Mouse (Mus musculus) adrenal gland, postnatal 10 days (tissue): ENCODE results near the gene Mov10l1. TPM values are rescaled to one million over a fixed set of nuclear protein-coding genes. Genes with fewer than 3 reads are reported as not detected.

Source experiments
- DNase-seq: peaks from one replicate; pipeline ENCODE4 v3.0.0; 2021; ENCODE audit warnings: mixed read lengths
- total RNA-seq, 2 experiments: library from RNA; stranded (reverse); gene quantifications; 2 replicates each; pipeline ENCODE4 v1.2.3; 2021

Gene Mov10l1
- total RNA-seq, 2 experiments from 2014 or later, result not detected

GRCm38 (mm10) chr15:89016722-89017121 lies 34.0 kb downstream of the Mov10l1 start:
- DNase-seq, result no peak

GRCm38 (mm10) chr15:89020085-89020484 lies 37.4 kb downstream of the Mov10l1 start:
- no peak for DNase-seq

- DNase-seq, result no peak
These were observed 37.8 kb downstream of the Mov10l1 start for GRCm38 (mm10) chr15:89020492-89020891.

- DNase-seq, result no peak
These were observed 61.7 kb downstream of the Mov10l1 start for GRCm38 (mm10) chr15:89044381-89044780.

DNA sequence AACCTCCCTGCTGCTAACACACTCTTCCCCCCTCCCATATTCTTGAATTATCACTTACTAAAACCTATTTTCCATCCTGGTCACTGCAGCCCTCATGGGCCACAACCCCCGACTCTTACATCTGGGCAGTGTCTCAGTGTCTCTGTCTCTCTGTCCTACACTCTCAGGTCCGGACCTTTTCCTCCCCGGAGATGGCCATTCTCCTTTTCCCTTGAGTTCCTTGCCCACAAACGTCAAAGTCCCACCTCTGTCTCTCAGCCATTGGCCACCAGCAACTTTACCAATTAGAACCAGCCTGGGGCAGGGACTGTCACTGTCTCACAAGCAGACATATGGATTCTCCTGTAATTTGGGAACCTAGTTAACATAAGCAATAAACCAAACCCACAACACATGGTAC lies 63.6 kb downstream of the Mov10l1 start:
- no peak for DNase-seq

DNA sequence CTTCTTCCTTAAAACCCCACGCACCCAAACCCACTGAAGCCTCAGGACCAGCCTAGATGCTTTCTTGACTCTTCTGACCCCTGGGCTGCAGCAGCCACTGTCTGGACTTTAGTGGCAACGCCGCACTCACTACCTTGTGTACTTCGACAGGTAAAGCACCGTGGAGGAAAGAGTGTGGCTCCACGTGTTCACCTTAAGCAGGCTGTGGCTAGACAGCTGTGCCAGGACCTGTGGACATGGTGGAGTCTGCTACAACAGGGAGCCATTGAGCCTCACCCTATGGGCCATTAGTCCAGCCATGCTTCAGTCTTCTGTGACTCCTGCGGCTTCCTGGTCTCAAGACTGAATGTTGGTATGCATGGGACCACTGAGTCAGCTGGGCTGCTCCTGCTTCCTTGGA lies 72.0 kb downstream of the Mov10l1 start:
- DNase-seq, result no peak

DNA sequence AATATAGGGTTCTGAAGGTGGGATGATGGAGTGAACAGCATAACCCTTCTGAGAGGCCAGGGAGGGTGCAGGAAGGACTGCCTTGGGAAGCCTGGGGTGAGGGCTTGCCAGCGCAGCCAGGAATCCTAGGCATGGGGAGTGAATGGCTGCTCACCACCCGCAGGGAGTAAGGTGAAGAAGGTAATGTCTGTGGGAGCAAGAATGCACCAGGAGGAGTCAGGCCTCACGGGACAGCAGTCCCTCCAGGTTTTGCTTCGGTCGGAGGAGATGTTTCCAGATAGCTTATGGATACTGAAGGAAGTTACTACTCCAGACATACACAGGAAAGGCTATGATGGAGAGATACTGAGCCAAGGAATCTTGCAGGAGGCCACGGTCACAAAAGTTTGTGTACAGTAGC lies 76.0 kb downstream of the Mov10l1 start:
- no peak for DNase-seq

DNA sequence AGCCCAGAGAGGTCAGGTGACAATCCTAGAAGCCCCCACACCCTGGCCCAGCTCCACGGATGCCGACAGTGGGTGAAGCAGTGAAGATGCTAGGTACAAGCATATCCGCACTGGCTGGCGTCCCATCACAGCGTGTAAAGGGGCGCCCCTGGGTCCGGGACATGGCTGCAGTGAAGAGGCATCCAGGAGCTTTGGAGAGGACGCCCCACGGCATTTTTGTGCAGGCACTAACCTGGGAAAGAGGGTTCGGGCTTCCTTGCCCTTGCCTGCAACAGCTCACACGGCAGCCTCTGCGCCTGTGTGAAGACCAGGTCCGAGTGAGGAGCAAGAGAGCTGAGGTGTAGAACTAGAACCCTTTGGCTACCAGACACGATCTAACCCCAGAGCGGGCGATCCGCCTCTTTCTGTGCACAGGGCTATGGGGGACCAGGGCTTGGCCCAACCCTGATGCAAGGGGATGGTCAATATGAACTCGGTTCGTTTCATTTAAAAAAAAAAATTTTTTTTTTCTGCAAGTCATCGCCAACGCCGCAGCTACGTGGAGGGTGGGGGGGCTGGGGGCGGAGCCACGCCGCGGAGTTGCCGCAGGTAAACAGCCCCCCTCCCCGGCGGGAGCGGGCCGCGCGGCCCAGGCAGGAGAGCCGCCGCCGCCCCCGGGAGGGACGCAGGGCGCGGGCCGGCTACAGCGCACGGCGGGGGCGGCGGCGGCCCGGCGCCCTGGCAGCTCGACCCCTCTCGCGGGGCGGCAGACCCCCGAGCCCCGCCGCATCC lies 76.6 kb downstream of the Mov10l1 start, which contains the start of gene Panx2:
TSS of gene Panx2 (plus strand) at position 574 of the 771 bp plus-strand sequence.
- no peak for DNase-seq

DNA sequence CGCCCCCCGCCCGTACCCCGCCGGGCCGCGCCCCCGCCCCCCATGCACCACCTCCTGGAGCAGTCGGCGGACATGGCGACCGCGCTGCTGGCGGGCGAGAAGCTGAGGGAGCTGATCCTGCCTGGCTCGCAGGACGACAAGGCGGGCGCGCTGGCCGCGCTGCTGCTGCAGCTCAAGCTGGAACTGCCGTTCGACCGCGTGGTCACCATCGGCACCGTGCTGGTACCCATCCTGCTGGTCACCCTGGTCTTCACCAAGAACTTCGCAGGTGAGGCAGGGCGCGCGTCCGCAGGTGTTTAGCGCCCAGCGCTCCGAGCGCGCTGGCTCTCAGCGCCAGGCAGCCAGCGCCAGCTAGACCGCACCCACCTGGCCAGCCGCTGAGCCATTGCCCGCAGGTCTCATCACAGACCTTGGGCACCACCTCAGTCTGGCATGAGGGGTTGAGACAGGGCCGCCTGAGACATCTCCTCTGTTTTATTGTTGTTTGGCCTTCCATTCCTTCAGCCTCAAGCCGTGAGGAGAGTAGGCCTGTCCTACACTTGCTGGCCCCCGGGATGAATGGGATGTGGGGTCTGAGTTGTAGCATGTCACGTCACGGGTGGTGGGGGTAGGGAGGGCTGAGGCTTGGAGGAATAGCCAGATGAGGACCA lies 77.4 kb downstream of the Mov10l1 start:
- peak; percentile 50 for DNase-seq

DNA sequence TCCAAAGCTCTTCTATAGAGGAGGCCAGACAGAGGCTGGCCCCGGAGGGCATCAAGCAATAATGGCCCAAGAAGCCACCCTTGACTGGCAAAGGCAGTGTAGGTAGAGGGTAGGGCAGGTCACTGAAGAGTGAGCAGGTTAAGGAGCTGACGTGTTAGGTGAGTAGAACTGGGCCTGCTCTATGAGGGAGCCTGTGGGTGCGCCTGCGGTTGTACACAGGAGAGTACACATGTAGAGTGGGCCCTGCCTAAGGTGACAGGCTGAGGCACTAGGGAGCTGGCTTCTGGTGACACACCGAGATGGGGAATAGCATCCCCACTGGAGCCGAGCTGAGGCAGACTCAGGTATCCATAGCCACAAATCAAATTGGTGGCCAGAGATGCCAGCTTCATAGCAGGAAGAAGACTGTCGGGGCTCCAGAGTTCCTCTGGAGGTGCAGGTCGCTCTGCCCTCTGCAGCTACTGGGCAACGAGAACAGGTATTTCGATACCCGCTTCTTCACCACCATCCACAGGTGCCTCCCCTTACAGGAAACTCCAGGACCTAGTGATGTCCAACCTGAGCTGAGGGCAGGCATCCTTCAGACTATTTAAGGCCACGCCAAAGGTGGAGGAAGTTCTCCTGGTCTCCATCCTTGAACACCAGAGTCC lies 78.2 kb downstream of the Mov10l1 start:
- no peak for DNase-seq

- DNase-seq, result no peak
These were observed 79.2 kb downstream of the Mov10l1 start for GRCm38 (mm10) chr15:89061761-89062517.

- no peak for DNase-seq
These were observed 79.8 kb downstream of the Mov10l1 start for GRCm38 (mm10) chr15:89062518-89062910.

DNA sequence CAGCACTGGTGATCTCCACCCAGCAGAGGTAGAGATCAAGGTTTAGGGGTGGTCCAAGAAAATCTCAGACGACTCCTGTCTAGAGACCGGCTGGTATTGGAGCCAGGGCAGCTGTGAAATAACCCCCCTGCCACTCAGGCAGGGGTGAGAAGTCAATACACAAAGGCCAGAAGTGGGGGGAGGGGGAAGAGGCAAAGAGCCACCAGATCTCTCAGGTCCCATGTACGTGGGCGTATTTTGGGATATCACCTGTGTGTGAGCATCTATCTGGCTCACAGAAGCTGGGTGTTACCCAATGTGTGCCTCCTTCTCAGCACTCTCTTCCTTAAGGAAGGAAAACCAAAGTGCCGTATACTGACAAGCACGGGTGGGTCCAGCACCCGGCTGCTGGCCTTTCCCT lies 80.3 kb downstream of the Mov10l1 start:
- no peak for DNase-seq

DNA sequence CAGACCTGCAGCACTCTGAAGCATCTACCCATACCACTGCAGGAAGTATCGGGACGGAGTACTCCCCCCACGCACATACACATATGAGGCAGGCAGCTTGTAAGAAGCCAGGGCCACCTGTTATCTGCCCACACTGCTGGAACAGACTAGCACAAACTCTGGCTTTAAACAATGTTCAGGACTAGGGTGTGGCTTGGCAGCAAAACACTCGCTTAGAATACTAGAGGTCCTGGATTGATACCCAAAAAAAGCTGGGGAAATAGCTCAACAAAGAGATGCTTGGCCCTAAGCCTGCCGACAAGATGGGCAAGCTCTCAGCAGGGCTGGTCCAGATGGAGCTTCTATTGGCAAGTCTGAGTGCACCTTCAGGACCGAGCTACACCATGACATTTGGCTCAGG lies 80.8 kb downstream of the Mov10l1 start:
- DNase-seq, result no peak

DNA sequence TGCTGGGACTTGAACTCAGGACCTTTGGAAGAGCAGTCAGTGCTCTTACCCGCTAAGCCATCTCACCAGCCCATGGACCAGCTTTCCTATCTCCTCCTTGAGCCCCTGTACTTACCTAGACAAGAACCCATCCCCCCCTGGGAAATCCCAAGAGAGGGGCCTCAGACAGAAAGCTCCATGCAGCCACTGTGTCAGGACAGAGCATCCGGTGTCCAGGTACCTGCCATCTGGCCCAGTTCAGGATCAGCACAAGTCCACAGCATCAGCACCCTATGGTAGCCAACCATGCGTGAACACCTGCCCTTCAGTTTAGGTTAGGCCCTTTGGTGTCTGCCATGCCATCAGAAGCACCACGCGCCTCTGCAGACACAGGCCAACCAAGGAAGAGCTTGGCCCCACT lies 82.2 kb downstream of the Mov10l1 start:
- peak; percentile 0 for DNase-seq

DNA sequence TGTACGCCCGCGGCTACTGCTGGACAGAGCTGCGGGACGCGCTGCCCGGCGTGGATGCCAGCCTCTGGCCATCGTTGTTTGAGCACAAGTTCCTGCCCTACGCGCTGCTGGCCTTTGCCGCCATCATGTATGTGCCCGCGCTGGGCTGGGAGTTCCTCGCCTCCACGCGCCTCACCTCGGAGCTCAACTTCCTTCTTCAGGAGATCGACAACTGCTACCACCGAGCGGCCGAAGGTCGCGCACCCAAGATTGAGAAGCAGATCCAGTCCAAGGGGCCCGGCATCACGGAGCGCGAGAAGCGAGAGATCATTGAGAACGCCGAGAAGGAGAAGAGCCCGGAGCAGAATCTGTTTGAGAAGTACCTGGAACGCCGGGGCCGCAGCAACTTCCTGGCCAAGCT lies 84.9 kb downstream of the Mov10l1 start:
- DNase-seq, result no peak

- DNase-seq, result no peak
These were observed 85.5 kb downstream of the Mov10l1 start for GRCm38 (mm10) chr15:89068226-89068625.

DNA sequence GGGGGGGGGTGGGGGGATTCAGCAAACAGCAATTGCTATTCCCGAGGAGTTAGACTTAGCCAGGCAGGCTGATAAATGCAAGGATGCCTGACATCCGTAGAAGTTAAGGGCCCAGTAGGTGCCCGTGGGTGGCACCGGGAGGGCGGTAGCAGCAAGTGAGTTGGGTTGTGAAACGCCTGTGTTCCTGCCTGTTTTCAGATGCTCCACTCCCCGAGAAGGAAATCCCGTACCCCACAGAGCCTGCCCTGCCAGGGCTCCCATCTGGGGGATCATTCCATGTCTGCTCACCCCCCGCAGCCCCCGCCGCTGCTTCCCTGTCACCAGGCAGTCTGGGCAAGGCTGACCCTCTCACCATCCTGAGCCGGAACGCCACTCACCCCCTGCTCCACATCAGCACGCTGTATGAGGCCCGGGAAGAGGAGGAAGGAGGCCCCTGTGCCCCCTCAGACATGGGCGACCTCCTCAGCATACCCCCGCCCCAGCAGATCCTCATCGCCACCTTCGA lies 86.7 kb downstream of the Mov10l1 start:
- DNase-seq, result no peak

DNA sequence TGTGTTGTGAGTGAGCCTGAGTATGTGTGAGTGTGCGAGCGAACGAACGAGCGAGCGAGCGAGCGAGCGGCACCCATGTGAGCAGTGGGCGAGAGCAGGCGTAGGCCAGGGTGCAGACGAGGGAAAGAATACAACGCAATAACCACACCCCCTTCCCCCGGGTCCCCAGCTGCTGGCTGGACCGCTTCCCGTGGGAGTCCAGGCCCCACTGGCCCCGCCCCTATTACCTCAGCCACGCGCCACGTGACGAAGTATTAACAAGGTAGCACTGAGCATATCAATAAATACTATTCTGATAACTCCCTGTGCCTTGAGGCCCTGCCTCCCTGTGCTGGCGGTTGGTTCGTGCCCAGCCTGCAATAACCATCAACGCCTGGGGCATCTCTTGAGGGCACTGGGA lies 87.9 kb downstream of the Mov10l1 start:
- DNase-seq, result no peak

DNA sequence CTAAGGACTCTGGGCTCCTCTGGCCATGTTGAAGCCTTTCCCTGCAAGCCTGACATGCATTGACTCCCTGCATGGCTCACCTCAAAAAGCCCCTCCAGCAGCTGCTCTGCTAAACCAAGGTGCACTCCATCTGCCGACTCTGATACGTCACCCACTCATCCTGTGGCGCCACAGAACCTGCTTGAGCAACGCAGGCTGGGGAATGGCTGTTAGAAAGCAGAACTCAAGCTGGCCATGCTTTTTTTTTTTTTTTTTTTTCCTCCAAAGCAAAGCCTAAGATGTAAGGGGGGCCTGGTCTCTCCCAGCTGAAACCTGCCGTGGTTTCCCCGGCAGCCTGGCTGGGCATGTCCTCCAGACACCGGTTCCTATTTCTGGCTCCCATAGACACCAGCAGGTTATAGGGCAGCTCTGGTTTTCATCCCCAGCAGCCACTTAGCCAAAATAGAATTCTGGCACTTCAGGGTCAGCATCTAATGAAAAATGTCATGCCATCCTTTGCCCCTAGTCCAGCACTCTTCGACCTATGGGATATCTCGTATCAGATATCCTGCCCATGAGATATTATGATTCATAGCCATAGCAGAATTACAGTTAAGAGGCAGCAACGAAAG lies 91.4 kb downstream of the Mov10l1 start:
- no peak for DNase-seq

DNA sequence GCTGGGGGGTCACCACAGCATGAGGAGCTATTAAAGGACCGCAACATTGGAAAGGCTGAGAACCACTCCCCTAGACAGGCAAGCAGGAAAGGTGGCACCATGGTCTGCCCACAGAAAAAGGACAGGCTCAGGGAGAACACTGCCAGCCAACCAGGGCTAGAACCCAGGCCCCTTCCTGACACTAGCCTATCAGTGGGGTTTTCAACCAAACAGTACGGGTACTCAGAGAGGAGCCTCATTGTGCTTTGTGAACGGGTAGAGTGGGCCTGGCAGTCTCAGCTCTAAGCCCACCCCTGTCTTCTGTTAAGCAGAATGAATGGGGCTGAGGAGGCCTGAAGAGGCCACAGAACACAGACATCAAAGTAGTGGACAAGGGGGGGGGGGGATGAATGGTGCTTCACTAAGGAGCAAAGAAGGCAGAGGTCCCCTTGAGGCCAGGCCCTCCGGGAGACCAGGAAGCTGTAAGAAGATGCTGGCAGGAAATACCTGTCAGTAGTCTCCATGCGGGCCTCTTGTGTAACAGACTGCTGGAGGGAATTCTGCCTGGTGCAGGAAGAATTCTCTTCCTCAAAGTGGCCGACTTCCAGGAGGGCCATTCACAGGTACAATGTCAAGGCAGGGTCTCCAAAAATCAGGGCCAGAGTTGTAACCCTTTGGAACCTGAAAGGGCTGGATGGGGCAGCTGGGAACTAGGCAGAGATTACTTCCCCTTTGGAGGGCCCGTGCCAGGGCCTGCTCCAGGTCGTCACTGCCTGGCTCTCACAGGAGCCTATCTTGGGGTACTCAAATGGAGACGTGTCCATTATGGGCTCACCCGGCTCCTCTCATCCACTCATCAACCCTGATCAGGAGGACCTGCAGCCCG lies 92.1 kb downstream of the Mov10l1 start, which contains the start of gene Trabd:
TSS of gene Trabd (plus strand) at position 512 of the 865 bp plus-strand sequence.
- DNase-seq, result peak; percentile 28
